Mouse (Mus musculus) left cerebral cortex, adult 8-10 months (tissue): ENCODE results near the gene Ptgr1. TPM values are rescaled to one million over a fixed set of nuclear protein-coding genes. Genes with fewer than 3 reads are reported as not detected.

Experiments
- DNase-seq, 2 experiments: peaks; one replicate each; pipeline ENCODE4 v3.0.0; 2022; ENCODE audit warnings: low spot score in 2 of 2
- total RNA-seq, 4 experiments: library from RNA; stranded (reverse); gene quantifications; 2 replicates each; pipeline ENCODE4 v1.2.4; 2022

Ptgr1 gene
- total RNA-seq: 1 to 10 TPM; 1.6 to 2.7 (median 1.7) TPM

- DNase-seq: peak; percentile 66 to 70
Measured at GRCm38 (mm10) chr4:58986540-58987190, at the start of gene Ptgr1. TSS of gene Ptgr1 (minus strand) at chr4:58987119.

- no peak for DNase-seq
Measured at GRCm38 (mm10) chr4:59035786-59036350, 48.9 kb upstream of the Ptgr1 start.

- peak; percentile 52 to 54 for DNase-seq
Measured at GRCm38 (mm10) chr4:59034918-59035785, 48.2 kb upstream of the Ptgr1 start, which contains the start of gene Gng10. TSS of gene Gng10 (plus strand) at chr4:59035088.

GRCm38 (mm10) chr4:59034325-59034917 is 47.5 kb upstream of the Ptgr1 start:
- DNase-seq: no peak

GRCm38 (mm10) chr4:59016922-59017321 is 30.0 kb upstream of the Ptgr1 start:
- no peak for DNase-seq

GRCm38 (mm10) chr4:59015181-59015580 is 28.3 kb upstream of the Ptgr1 start:
- DNase-seq: no peak

GRCm38 (mm10) chr4:59011446-59011845 is 24.5 kb upstream of the Ptgr1 start:
- DNase-seq: no peak

GRCm38 (mm10) chr4:59009696-59010095 is 22.8 kb upstream of the Ptgr1 start:
- no peak for DNase-seq

- no peak for DNase-seq
Measured at GRCm38 (mm10) chr4:59009186-59009585, 22.3 kb upstream of the Ptgr1 start.

- DNase-seq: no peak
Measured at GRCm38 (mm10) chr4:59007974-59008373, 21.1 kb upstream of the Ptgr1 start.

GRCm38 (mm10) chr4:59007016-59007415 is 20.1 kb upstream of the Ptgr1 start:
- no peak for DNase-seq

GRCm38 (mm10) chr4:59006211-59006610 is 19.3 kb upstream of the Ptgr1 start:
- DNase-seq: no peak

- no peak for DNase-seq
Measured at GRCm38 (mm10) chr4:59003806-59004200, 16.9 kb upstream of the Ptgr1 start.

GRCm38 (mm10) chr4:59002948-59003805 is 16.3 kb upstream of the Ptgr1 start, which contains the start of gene Gm20503:
TSS of gene Gm20503 (plus strand) at chr4:59003210.
- DNase-seq: peak; percentile 71 to 88

- no peak for DNase-seq
Measured at GRCm38 (mm10) chr4:59000614-59001013, 13.7 kb upstream of the Ptgr1 start.

- DNase-seq: peak; percentile 20 to 67
Measured at GRCm38 (mm10) chr4:58999686-59000085, 12.8 kb upstream of the Ptgr1 start.

GRCm38 (mm10) chr4:58998688-58999087 is 11.8 kb upstream of the Ptgr1 start:
- DNase-seq: no peak

- no peak for DNase-seq
Measured at GRCm38 (mm10) chr4:58997081-58997480, 10.2 kb upstream of the Ptgr1 start.

GRCm38 (mm10) chr4:58995251-58995693 is 8.4 kb upstream of the Ptgr1 start:
- DNase-seq: no peak

GRCm38 (mm10) chr4:58994762-58995161 is 7.8 kb upstream of the Ptgr1 start, which contains the start of gene Dnajc25:
TSS of gene Dnajc25 (plus strand) at chr4:58995062.
- no peak for DNase-seq

- DNase-seq: no peak
Measured at GRCm38 (mm10) chr4:58992195-58992594, 5.3 kb upstream of the Ptgr1 start.
